Mouse (Mus musculus): ENCODE measurements around the gene Gtf2h4. TPM values are rescaled to one million over a fixed set of nuclear protein-coding genes. Genes with fewer than 3 reads are reported as not detected.

The Gtf2h4 gene
- polyA plus RNA-seq, 1 experiment from 2014 or later = 45.7 TPM

Other genes with a start within 250 kb of the Gtf2h4 start
- 0.90 and 1.4 TPM in 2 replicates for gene H2-Q6, start 248.9 kb downstream of the Gtf2h4 start, polyA plus RNA-seq (2016; fragmentation: Nextera tagmentation; extraction: Ambion mirVana)
- 12.1 and 14.3 TPM in 2 replicates for gene H2-Q7, start 234.6 kb downstream of the Gtf2h4 start, polyA plus RNA-seq (2016; fragmentation: Nextera tagmentation; extraction: Ambion mirVana)
- gene H2-Q10, start 203.7 kb downstream of the Gtf2h4 start, polyA plus RNA-seq (2016; fragmentation: Nextera tagmentation; extraction: Ambion mirVana) = 0.17 and 0.21 TPM in 2 replicates
- gene Pou5f1, start 167.7 kb downstream of the Gtf2h4 start, polyA plus RNA-seq (2016; fragmentation: Nextera tagmentation; extraction: Ambion mirVana) = not detected in 2 replicates
- gene Tcf19, start 156.9 kb downstream of the Gtf2h4 start, polyA plus RNA-seq (2016; fragmentation: Nextera tagmentation; extraction: Ambion mirVana) = 54.5 and 57.0 TPM in 2 replicates
- gene Cchcr1, start 156.6 kb downstream of the Gtf2h4 start, polyA plus RNA-seq (2016; fragmentation: Nextera tagmentation; extraction: Ambion mirVana) = 19.6 and 25.4 TPM in 2 replicates
- 1.7 and 2.5 TPM in 2 replicates for gene Psors1c2, start 140.5 kb downstream of the Gtf2h4 start, polyA plus RNA-seq (2016; fragmentation: Nextera tagmentation; extraction: Ambion mirVana)
- 0.10 TPM in 1 of 2 replicates, not detected in the other for gene Cdsn, start 121.6 kb downstream of the Gtf2h4 start, polyA plus RNA-seq (2016; fragmentation: Nextera tagmentation; extraction: Ambion mirVana)
- not detected in 2 replicates for gene 2300002M23Rik, start 106.3 kb downstream of the Gtf2h4 start, polyA plus RNA-seq (2016; fragmentation: Nextera tagmentation; extraction: Ambion mirVana)
- not detected in 2 replicates for gene Sfta2, start 72.2 kb downstream of the Gtf2h4 start, polyA plus RNA-seq (2016; fragmentation: Nextera tagmentation; extraction: Ambion mirVana)
- not detected in 2 replicates for gene Gm9573, start 47.1 kb downstream of the Gtf2h4 start, polyA plus RNA-seq (2016; fragmentation: Nextera tagmentation; extraction: Ambion mirVana)
- gene Mucl3, start 30.0 kb downstream of the Gtf2h4 start, polyA plus RNA-seq (2016; fragmentation: Nextera tagmentation; extraction: Ambion mirVana) = 0.08 and 0.10 TPM in 2 replicates
- 16.7 and 17.4 TPM in 2 replicates for gene Vars2, start 6.1 kb downstream of the Gtf2h4 start, polyA plus RNA-seq (2016; fragmentation: Nextera tagmentation; extraction: Ambion mirVana)
- 134 and 184 TPM in 2 replicates for gene Ddr1, start 30.9 kb upstream of the Gtf2h4 start, polyA plus RNA-seq (2016; fragmentation: Nextera tagmentation; extraction: Ambion mirVana)
- 3.8 and 4.8 TPM in 2 replicates for gene Ier3, start 147.9 kb upstream of the Gtf2h4 start, polyA plus RNA-seq (2016; fragmentation: Nextera tagmentation; extraction: Ambion mirVana)
- gene Flot1, start 149.5 kb upstream of the Gtf2h4 start, polyA plus RNA-seq (2016; fragmentation: Nextera tagmentation; extraction: Ambion mirVana) = 58.4 and 63.7 TPM in 2 replicates
- gene Tubb5, start 164.6 kb upstream of the Gtf2h4 start, polyA plus RNA-seq (2016; fragmentation: Nextera tagmentation; extraction: Ambion mirVana) = 1,604 and 1,655 TPM in 2 replicates
- gene Mdc1, start 167.8 kb upstream of the Gtf2h4 start, polyA plus RNA-seq (2016; fragmentation: Nextera tagmentation; extraction: Ambion mirVana) = 18.3 and 20.7 TPM in 2 replicates
- 70.1 and 75.9 TPM in 2 replicates for gene Nrm, start 187.6 kb upstream of the Gtf2h4 start, polyA plus RNA-seq (2016; fragmentation: Nextera tagmentation; extraction: Ambion mirVana)
- gene Ppp1r18, start 191.9 kb upstream of the Gtf2h4 start, polyA plus RNA-seq (2016; fragmentation: Nextera tagmentation; extraction: Ambion mirVana) = 29.6 and 32.2 TPM in 2 replicates
- gene Dhx16, start 206.1 kb upstream of the Gtf2h4 start, polyA plus RNA-seq (2016; fragmentation: Nextera tagmentation; extraction: Ambion mirVana) = 53.0 and 58.9 TPM in 2 replicates
- 27.7 and 29.7 TPM in 2 replicates for gene 2310061I04Rik, start 223.7 kb upstream of the Gtf2h4 start, polyA plus RNA-seq (2016; fragmentation: Nextera tagmentation; extraction: Ambion mirVana)
- gene Atat1, start 236.3 kb upstream of the Gtf2h4 start, polyA plus RNA-seq (2016; fragmentation: Nextera tagmentation; extraction: Ambion mirVana) = 136 and 227 TPM in 2 replicates
- 75.7 and 88.1 TPM in 2 replicates for gene Mrps18b, start 242.7 kb upstream of the Gtf2h4 start, polyA plus RNA-seq (2016; fragmentation: Nextera tagmentation; extraction: Ambion mirVana)
- gene Ppp1r10, start 242.7 kb upstream of the Gtf2h4 start, polyA plus RNA-seq (2016; fragmentation: Nextera tagmentation; extraction: Ambion mirVana) = 59.9 and 64.5 TPM in 2 replicates

Measured in hindbrain, embryonic 10.5 days (tissue).